Mouse (Mus musculus): ENCODE measurements around the gene Selenom. TPM values are rescaled to one million over a fixed set of nuclear protein-coding genes. Genes with fewer than 3 reads are reported as not detected.

Gene Selenom
- polyA plus RNA-seq, 1 experiment from 2014 or later, result 283 TPM

GRCm38 (mm10) chr11:3516859-3517845 is 2.7 kb downstream of the Selenom start:
- ATAC-seq, result no peak

GRCm38 (mm10) chr11:3517846-3518732 is 3.6 kb downstream of the Selenom start:
- Histone ChIP-seq H3K9me3 (ENCODE audit: control insufficient read depth) (no peaks in the 10 kb centered on the region), H3K4me2 (replicated peaks; ENCODE audit: low read depth) (peak overlapping the region; percentile 78; the same call in 1 of the 2 replicates), H3K27me3 (replicated peaks; ENCODE audit: control insufficient read depth, insufficient read depth, low read length) (no peaks in the 10 kb centered on the region), H3K4me3 (ENCODE audit: low read depth, low read length) (0 out of 2 replicates have a peak overlapping the region, but pooled peaks have one; percentile 29), H3K27ac (ENCODE audit: low read depth, low read length) (no peak overlapping the region), H3K36me3 (ENCODE audit: control insufficient read depth, insufficient read depth) (peaks cover 28% of the 10 kb centered on the region), H3K4me1 (replicated peaks; ENCODE audit: control insufficient read depth, insufficient read depth, low read length) (peaks cover 10% of the 10 kb centered on the region; the same call in 1 of the 2 replicates), H3K9ac (ENCODE audit: low read depth, low read length) (no peak overlapping the region)
- no peak for TF ChIP-seq CTCF (IDR thresholded peaks at IDR 0.05; ENCODE audit: low read depth)
- no peak for ATAC-seq
- 51% methylated on average over 13 of the region's 13 CpGs for WGBS

More at GRCm38 (mm10) chr11:3516859-3517845, 2.7 kb downstream of the Selenom start:
- Histone ChIP-seq H3K36me3 (ENCODE audit: control insufficient read depth, insufficient read depth) (peaks cover 21% of the 10 kb centered on the region), H3K9ac (ENCODE audit: low read depth, low read length) (no peak overlapping the region), H3K27me3 (replicated peaks; ENCODE audit: control insufficient read depth, insufficient read depth, low read length) (no peaks in the 10 kb centered on the region), H3K4me2 (replicated peaks; ENCODE audit: low read depth) (peak overlapping the region; percentile 78), H3K27ac (ENCODE audit: low read depth, low read length) (no peak overlapping the region), H3K4me1 (replicated peaks; ENCODE audit: control insufficient read depth, insufficient read depth, low read length) (peaks cover 10% of the 10 kb centered on the region; the same call in 1 of the 2 replicates), H3K9me3 (ENCODE audit: control insufficient read depth) (no peaks in the 10 kb centered on the region), H3K4me3 (ENCODE audit: low read depth, low read length) (peak overlapping the region; percentile 29)
- WGBS, result 3% methylated on average over 50 of the region's 50 CpGs
- TF ChIP-seq CTCF (IDR thresholded peaks at IDR 0.05; ENCODE audit: low read depth), result peak; percentile 31; the same call in 1 of the 2 replicates

- no peak for TF ChIP-seq CTCF (IDR thresholded peaks at IDR 0.05; ENCODE audit: low read depth)
- no peaks in the 10 kb centered on the region for H3K9me3 ChIP-seq (ENCODE audit: control insufficient read depth)
- no peaks in the 10 kb centered on the region for H3K27me3 ChIP-seq (replicated peaks; ENCODE audit: control insufficient read depth, insufficient read depth, low read length)
- H3K4me2 ChIP-seq (replicated peaks; ENCODE audit: low read depth), result no peak overlapping the region
- H3K4me1 ChIP-seq (replicated peaks; ENCODE audit: control insufficient read depth, insufficient read depth, low read length), result peaks cover 10% of the 10 kb centered on the region; the same call in 1 of the 2 replicates
- H3K9ac ChIP-seq (ENCODE audit: low read depth, low read length), result no peak overlapping the region
- H3K36me3 ChIP-seq (ENCODE audit: control insufficient read depth, insufficient read depth), result peaks cover 38% of the 10 kb centered on the region
- no peak for ATAC-seq
- 61% methylated on average over 4 of the region's 4 CpGs for WGBS
- H3K27ac ChIP-seq (ENCODE audit: low read depth, low read length), result no peak overlapping the region
- no peak overlapping the region for H3K4me3 ChIP-seq (ENCODE audit: low read depth, low read length)
Measured at GRCm38 (mm10) chr11:3519051-3519726, 4.7 kb downstream of the Selenom start.

GRCm38 (mm10) chr11:3519756-3520398 is 5.4 kb downstream of the Selenom start:
- Histone ChIP-seq H3K4me3 (ENCODE audit: low read depth, low read length) (no peak overlapping the region), H3K27me3 (replicated peaks; ENCODE audit: control insufficient read depth, insufficient read depth, low read length) (no peaks in the 10 kb centered on the region), H3K27ac (ENCODE audit: low read depth, low read length) (no peak overlapping the region), H3K4me2 (replicated peaks; ENCODE audit: low read depth) (no peak overlapping the region), H3K36me3 (ENCODE audit: control insufficient read depth, insufficient read depth) (peaks cover 45% of the 10 kb centered on the region), H3K9ac (ENCODE audit: low read depth, low read length) (no peak overlapping the region), H3K4me1 (replicated peaks; ENCODE audit: control insufficient read depth, insufficient read depth, low read length) (peaks cover 10% of the 10 kb centered on the region; the same call in 1 of the 2 replicates), H3K9me3 (ENCODE audit: control insufficient read depth) (no peaks in the 10 kb centered on the region)
- 76% methylated on average over 11 of the region's 11 CpGs for WGBS
- no peak for TF ChIP-seq CTCF (IDR thresholded peaks at IDR 0.05; ENCODE audit: low read depth)
- no peak for ATAC-seq

GRCm38 (mm10) chr11:3520919-3521318 is 6.4 kb downstream of the Selenom start:
- H3K27ac ChIP-seq (ENCODE audit: low read depth, low read length), result no peak overlapping the region
- H3K9ac ChIP-seq (ENCODE audit: low read depth, low read length), result no peak overlapping the region
- no peak overlapping the region for H3K4me3 ChIP-seq (ENCODE audit: low read depth, low read length)
- 81% methylated on average over 14 of the region's 14 CpGs for WGBS
- H3K27me3 ChIP-seq (replicated peaks; ENCODE audit: control insufficient read depth, insufficient read depth, low read length), result no peaks in the 10 kb centered on the region
- peaks cover 9% of the 10 kb centered on the region; the same call in 1 of the 2 replicates for H3K4me1 ChIP-seq (replicated peaks; ENCODE audit: control insufficient read depth, insufficient read depth, low read length)
- no peaks in the 10 kb centered on the region for H3K9me3 ChIP-seq (ENCODE audit: control insufficient read depth)
- no peak for ATAC-seq
- TF ChIP-seq CTCF (IDR thresholded peaks at IDR 0.05; ENCODE audit: low read depth), result no peak
- peaks cover 55% of the 10 kb centered on the region for H3K36me3 ChIP-seq (ENCODE audit: control insufficient read depth, insufficient read depth)
- no peak overlapping the region for H3K4me2 ChIP-seq (replicated peaks; ENCODE audit: low read depth)

Measured in intestine, postnatal 0 days (tissue).